Mouse (Mus musculus): ENCODE results near the gene Tekt2. TPM values are rescaled to one million over a fixed set of nuclear protein-coding genes. Genes with fewer than 3 reads are reported as not detected.

Gene Tekt2
- polyA plus RNA-seq, 2 experiments from 2014 or later, result 0.33 TPM; not detected in 1

Other genes with a start within 250 kb of the Tekt2 start
- 10 to 100 TPM; 67.3 to 70.5 TPM for gene Lsm10, start 229.1 kb downstream of the Tekt2 start, polyA plus RNA-seq (2017; shearing (Covaris generic))
- 10 to 100 TPM; 15.5 to 20.4 TPM for gene Stk40, start 221.7 kb downstream of the Tekt2 start, polyA plus RNA-seq (2017; shearing (Covaris generic))
- 10 to 100 TPM; 18.8 to 19.0 TPM for gene Eva1b, start 177.9 kb downstream of the Tekt2 start, polyA plus RNA-seq (2017; shearing (Covaris generic))
- gene Sh3d21, start 162.2 kb downstream of the Tekt2 start, polyA plus RNA-seq (2017; shearing (Covaris generic)), result under 1 TPM in 1 of 2 experiments, not detected in 1; 0.92 TPM
- 100 to 1,000 TPM; 205 to 236 TPM for gene Thrap3, start 122.9 kb downstream of the Tekt2 start, polyA plus RNA-seq (2017; shearing (Covaris generic))
- 1 to 10 TPM; 6.7 to 7.4 TPM for gene Map7d1, start 69.3 kb downstream of the Tekt2 start, polyA plus RNA-seq (2017; shearing (Covaris generic))
- gene Trappc3, start 63.4 kb downstream of the Tekt2 start, polyA plus RNA-seq (2017; shearing (Covaris generic)), result 10 to 100 TPM; 57.1 to 80.8 TPM
- not detected for gene Col8a2, start 38.9 kb downstream of the Tekt2 start, polyA plus RNA-seq (2017; shearing (Covaris generic))
- 10 to 100 TPM; 12.4 to 26.1 TPM for gene Adprhl2, start 4.0 kb downstream of the Tekt2 start, polyA plus RNA-seq (2017; shearing (Covaris generic))
- 10 to 100 TPM; 14.9 to 21.0 TPM for gene Ago3, start 103.9 kb upstream of the Tekt2 start, polyA plus RNA-seq (2017; shearing (Covaris generic))
- 1 to 10 TPM; 6.7 to 7.8 TPM for gene Ago1, start 142.9 kb upstream of the Tekt2 start, polyA plus RNA-seq (2017; shearing (Covaris generic))
- under 1 TPM; 0.05 to 0.09 TPM for gene Ago4, start 207.8 kb upstream of the Tekt2 start, polyA plus RNA-seq (2017; shearing (Covaris generic))
- gene Clspn, start 231.2 kb upstream of the Tekt2 start, polyA plus RNA-seq (2017; shearing (Covaris generic)), result 1 to 10 TPM; 7.0 to 8.4 TPM

All from activated CD4-positive, CD25-positive, alpha-beta regulatory T cell, adult 4 months (primary cell).